Mouse (Mus musculus): ENCODE measurements around the gene Rsph6a.
A peak's percentile ranks its signal among the peaks of the same experiment; 100 is the strongest.

The Rsph6a gene

DNA sequence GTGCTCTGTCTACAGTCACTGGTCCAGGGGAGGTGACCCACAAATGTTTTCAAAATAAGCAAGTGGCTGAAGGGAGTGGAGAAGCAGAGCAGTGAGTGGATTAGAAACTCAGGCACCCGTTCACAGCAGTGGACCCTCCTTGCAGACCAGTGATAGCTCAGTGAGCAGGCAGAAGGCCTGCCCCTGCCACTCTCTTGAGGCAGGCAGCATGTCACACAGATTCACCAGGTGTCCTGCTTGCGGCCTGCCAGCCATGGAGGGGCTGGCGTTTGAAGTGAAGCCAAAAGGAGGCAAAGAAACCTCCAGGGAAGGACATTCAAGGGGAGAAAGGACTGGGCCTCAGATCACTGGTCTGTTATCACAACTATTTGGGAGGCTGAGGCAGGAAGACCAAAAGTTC is 24.2 kb downstream of the Rsph6a start:
- no peak for DNase-seq (ENCODE audit: extremely low spot score, low read depth, low spot score)

DNA sequence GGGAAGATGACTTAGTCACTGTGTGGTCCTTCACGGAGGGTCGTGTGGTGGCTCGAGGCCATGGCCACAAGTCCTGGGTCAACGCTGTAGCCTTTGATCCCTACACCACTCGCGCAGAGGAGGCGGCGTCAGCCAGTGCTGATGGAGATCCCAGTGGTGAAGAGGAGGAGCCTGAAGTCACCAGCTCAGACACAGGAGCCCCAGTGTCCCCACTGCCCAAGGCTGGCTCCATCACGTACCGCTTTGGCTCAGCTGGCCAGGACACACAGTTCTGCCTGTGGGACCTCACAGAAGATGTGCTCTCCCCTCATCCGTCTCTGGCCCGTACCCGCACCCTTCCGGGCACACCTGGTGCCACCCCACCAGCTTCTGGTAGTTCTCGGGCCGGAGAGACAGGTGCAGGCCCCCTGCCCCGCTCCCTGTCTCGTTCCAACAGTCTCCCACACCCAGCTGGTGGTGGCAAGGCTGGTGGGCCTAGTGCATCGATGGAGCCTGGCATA is 26.0 kb downstream of the Rsph6a start:
- DNase-seq (ENCODE audit: extremely low spot score, low read depth, low spot score): no peak

GRCm38 (mm10) chr7:19082171-19082570 is 27.7 kb downstream of the Rsph6a start:
- no peak for DNase-seq (ENCODE audit: extremely low spot score, low read depth, low spot score)

DNA sequence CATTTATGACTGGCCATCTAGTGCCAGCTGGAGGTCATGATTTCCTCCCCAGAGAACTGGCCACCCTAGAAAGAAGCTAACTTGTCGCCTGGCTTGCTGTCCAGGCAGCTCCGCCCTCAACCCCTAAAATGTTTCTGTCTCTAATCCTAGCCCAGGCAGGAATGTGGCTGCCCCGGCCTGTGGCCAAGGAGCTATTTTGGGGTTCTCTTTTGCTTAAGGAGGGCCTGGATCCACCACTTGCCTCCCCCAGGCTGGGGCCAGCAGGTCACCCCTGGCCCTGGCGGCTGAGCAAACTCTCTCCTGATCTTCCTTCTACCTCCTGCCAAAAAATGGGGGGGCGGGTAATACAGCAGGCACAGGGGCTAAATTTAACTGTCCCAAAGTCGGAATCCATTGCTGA is 28.6 kb downstream of the Rsph6a start:
- DNase-seq (ENCODE audit: extremely low spot score, low read depth, low spot score): no peak

DNA sequence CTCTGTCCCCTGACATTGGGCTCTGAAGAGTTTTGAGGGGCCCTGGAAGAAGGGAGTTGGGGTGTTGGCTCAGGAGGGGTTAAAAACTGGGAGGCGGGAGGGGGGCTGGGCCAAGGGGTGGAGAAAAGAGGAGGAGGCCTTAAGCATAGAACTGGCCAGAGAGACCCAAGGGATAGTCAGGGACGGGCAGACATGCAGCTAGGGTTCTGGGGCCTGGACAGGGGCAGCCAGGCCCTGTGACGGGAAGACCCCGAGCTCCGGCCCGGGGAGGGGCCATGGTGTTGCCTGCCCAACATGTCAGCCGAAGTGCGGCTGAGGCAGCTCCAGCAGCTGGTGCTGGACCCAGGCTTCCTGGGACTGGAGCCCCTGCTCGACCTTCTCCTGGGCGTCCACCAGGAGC is 29.2 kb downstream of the Rsph6a start, which contains the start of gene Dmpk:
Gene Dmpk, plus strand, starts transcription at position 149 of the 400 bp plus-strand sequence.
- DNase-seq (ENCODE audit: extremely low spot score, low read depth, low spot score): no peak

DNA sequence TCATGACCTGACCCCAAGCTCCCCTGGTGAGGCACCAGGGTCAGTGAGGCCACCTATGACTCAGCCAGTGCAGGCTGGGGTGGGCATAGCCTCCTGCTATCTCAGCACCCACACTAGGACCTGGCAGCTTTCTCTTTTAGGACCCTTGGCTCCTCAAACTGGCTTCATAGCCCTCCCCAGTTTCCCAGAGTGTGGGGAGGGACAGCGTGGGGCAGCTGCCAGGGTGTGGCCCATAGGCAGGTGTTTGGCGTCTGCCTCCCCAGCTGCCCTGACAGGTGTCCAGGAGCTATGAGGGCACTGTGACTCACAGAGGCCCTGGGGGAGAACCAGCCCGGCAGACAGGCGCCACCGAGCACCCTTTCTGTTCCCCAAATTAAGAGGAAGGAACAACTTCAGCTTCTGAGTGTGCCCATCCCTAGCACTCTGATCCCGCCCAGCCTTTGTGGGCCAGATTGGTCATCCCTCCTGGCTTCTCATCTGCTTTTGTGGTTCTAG is 29.8 kb downstream of the Rsph6a start:
- no peak for DNase-seq (ENCODE audit: extremely low spot score, low read depth, low spot score)

DNA sequence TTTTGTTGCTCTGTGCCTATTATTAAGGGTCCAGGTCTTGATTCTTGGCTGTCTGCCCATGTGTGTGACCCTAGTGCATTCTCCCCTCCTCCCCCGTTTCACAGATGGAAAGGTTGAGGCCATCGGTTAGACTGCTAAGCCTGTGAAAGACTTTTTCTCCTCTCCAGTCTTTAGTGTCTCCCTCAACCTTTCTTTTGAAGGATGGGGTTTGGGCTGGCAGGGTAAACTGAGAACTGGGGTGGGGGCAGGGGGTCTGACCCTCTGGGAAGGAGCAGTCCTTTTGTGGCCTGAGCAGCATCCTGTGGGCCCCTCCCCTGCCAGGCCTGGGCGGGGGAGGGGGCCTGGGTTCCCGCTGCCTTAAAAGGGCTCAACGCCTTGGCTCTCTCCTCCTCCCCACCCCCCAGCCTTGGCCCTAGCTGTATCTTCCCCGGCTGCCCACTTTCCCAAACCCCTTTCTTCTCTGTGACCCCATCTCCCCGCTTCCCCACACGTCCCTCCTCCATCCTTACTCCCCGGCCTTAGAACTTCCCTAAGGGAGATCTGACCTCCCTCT is 30.5 kb downstream of the Rsph6a start:
- DNase-seq (ENCODE audit: extremely low spot score, low read depth, low spot score): no peak

GRCm38 (mm10) chr7:19085495-19085894 is 31.0 kb downstream of the Rsph6a start:
- no peak for DNase-seq (ENCODE audit: extremely low spot score, low read depth, low spot score)

- DNase-seq (ENCODE audit: extremely low spot score, low read depth, low spot score): no peak
Observed at GRCm38 (mm10) chr7:19086042-19086441, 31.6 kb downstream of the Rsph6a start.

GRCm38 (mm10) chr7:19086760-19087159 is 32.3 kb downstream of the Rsph6a start:
- no peak for DNase-seq (ENCODE audit: extremely low spot score, low read depth, low spot score)

DNA sequence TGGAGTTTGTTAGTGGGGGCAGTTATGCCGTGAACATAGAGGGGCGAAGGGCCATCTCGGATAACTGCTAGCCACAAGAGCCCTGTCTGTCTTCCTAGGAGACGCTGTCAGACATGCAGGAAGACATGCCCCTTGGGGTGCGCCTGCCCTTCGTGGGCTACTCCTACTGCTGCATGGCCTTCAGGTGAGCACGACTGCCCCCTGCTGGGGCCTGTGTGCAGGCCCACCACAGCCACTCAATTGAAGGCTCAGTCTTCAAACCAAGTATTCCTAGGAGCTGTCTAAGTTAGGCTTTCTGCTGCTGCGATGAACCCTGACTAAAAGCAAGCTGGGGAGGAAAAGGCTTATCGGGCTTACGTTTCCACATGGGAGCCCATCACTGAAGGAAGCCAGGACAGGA is 34.3 kb downstream of the Rsph6a start:
- no peak for DNase-seq (ENCODE audit: extremely low spot score, low read depth, low spot score)

GRCm38 (mm10) chr7:19091913-19092312 is 37.4 kb downstream of the Rsph6a start:
- DNase-seq (ENCODE audit: extremely low spot score, low read depth, low spot score): no peak

DNA sequence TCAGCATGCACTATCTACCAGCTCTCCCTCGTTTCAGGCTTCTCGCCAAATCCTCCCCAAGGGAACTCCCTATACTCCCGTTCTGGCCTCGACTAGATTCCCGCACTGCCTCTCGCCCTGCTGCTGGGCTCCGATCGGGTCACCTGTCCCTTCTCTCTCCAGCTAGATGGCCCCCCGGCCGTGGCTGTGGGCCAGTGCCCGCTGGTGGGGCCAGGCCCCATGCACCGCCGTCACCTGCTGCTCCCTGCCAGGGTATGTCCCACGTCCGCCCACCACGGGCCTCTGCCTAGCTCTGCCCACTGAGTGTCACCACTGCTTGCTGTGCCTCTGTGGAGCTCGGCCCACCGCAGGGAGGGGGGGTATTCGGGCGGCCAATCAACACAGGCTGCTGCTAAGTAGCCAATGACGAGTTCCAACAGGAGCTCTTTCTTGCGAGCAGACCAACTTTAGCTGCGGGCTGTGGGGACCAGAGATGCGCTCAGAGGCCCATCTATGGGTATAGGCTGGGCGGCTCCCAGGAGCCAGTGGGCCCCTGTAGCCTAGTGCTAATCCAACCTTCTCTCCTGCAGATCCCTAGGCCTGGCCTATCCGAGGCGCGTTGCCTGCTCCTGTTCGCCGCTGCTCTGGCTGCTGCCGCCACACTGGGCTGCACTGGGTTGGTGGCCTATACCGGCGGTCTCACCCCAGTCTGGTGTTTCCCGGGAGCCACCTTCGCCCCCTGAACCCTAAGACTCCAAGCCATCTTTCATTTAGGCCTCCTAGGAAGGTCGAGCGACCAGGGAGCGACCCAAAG is 38.1 kb downstream of the Rsph6a start:
- DNase-seq (ENCODE audit: extremely low spot score, low read depth, low spot score): no peak

GRCm38 (mm10) chr7:19093174-19093521 is 38.7 kb downstream of the Rsph6a start:
- DNase-seq (ENCODE audit: extremely low spot score, low read depth, low spot score): no peak

DNA sequence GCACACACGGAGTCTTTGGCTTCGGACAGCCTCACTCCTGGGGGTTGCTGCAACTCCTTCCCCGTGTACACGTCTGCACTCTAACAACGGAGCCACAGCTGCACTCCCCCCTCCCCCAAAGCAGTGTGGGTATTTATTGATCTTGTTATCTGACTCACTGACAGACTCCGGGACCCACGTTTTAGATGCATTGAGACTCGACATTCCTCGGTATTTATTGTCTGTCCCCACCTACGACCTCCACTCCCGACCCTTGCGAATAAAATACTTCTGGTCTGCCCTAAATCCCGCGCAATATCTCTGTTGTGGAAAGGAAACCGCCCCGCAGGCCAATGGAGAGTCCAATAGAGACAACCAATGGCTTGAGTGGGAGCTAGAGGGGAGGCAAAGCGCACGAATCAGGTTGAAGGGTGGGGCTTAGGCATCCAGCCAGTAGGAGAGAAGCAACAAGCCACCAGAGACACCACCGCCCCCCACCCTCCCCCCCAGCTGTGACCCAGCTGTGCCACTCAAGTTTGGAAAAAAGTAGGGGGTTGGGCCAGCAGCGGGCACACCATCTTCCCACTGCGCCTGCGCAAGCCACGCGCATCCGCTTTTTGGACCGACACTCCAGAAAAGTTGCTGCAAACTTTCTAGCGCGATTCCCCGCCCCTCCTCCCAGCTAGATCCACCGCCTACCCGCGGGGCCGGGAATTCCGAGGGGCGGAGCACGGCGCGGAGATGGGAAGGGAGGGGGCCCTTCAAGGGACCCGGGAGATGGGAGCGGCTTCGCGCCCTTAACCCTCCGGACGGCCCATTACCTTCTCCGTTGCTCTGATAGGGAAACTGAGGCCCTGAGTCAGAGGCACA is 39.3 kb downstream of the Rsph6a start:
- peak; percentile 94 for DNase-seq (ENCODE audit: extremely low spot score, low read depth, low spot score)

- DNase-seq (ENCODE audit: extremely low spot score, low read depth, low spot score): no peak
Observed at GRCm38 (mm10) chr7:19094471-19094825, 40.0 kb downstream of the Rsph6a start, which contains the start of gene Six5. Gene Six5, plus strand, starts transcription at chr7:19094594.

DNA sequence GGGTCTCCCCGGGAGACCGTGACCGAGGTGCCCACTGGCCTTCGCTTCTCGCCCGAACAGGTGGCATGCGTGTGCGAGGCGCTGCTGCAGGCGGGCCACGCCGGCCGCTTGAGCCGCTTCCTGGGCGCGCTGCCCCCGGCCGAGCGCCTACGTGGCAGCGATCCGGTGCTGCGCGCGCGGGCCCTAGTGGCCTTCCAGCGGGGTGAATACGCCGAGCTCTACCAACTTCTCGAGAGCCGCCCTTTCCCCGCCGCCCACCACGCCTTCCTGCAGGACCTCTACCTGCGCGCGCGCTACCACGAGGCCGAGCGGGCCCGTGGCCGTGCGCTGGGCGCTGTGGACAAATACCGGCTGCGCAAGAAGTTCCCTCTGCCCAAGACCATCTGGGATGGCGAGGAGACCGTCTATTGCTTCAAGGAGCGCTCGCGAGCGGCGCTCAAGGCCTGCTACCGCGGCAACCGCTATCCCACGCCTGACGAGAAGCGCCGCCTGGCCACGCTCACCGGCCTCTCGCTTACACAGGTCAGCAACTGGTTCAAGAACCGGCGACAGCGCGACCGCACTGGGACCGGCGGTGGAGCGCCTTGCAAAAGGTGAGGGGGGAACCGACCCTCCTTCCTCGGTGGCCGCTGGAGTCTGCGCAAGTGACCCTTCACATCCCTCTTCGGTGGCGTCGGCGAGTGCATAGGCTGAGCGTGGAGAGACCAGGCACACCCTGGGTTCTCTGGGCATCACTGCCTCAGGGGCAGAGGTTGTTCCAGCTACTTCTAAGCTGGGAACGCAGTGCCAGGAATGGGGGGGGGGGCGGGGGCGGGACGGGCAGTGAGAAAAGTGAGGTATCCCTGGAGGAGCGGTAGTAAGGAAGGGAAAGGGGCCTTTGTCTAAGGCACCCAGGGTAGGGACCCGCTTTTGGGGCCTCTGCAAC is 40.6 kb downstream of the Rsph6a start:
- DNase-seq (ENCODE audit: extremely low spot score, low read depth, low spot score): no peak

- no peak for DNase-seq (ENCODE audit: extremely low spot score, low read depth, low spot score)
Observed at GRCm38 (mm10) chr7:19095751-19096110, 41.2 kb downstream of the Rsph6a start.

DNA sequence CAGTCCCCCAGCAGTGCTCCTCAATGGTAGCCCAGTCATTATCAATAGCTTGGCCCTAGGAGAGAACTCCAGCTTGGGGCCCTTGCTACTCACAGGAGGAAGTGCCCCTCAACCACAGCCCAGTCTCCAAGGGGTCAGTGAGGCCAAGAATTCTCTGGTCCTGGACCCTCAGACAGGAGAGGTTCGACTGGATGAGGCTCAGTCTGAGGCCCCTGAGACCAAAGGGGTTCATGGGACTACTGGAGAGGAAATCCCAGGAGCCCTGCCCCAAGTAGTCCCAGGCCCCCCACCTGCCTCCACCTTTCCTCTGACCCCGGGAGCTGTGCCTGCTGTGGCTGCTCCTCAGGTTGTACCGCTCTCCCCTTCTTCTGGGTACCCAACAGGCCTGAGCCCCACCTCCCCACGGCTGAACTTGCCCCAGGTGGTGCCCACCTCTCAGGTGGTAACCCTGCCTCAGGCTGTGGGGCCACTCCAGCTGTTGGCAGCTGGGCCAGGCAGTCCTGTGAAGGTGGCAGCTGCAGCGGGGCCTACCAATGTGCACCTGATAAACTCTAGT is 42.0 kb downstream of the Rsph6a start:
- DNase-seq (ENCODE audit: extremely low spot score, low read depth, low spot score): no peak

GRCm38 (mm10) chr7:19097217-19097616 is 42.7 kb downstream of the Rsph6a start:
- DNase-seq (ENCODE audit: extremely low spot score, low read depth, low spot score): no peak
